Mouse (Mus musculus): ENCODE measurements around the gene Arid1b.

The Arid1b gene

DNA sequence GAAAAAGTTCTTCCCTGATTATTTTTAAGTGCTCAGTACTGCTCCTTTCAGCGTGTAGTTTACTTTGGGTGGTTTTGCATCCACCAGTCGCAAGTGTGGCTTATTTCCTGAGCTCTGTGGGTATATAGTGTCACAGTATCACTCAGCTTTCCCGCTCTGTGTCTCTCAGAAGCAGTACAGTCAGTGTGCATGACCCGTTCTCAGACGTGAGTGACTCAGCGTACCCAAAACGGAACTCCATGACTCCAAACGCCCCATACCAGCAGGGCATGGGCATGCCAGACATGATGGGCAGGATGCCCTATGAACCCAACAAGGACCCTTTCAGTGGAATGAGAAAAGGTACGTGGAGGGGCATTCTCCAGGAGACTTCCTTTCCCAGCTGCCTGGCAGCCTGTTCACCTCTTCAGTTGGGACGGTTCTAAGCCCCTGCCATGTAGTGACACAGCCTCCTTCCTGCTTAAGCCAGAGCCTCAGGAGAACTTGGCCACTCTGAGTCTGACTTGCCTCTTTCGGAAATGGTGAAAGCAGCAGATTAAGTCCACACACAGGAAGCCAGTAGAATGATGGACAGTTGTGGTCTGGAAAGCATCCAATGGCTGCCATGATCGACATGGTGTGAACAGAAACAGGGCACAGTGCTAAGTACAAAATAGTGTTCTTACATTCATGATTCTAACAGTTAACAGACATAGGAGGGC, 333.5 kb downstream of the Arid1b start:
- no peak for DNase-seq

GRCm38 (mm10) chr17:5329478-5329877, 335.3 kb downstream of the Arid1b start:
- no peak for DNase-seq

- no peak for DNase-seq
These were observed 335.9 kb downstream of the Arid1b start for GRCm38 (mm10) chr17:5330063-5330462.

- no peak for DNase-seq
These were observed 336.5 kb downstream of the Arid1b start for GRCm38 (mm10) chr17:5330644-5331043.

- DNase-seq, result no peak
These were observed 337.3 kb downstream of the Arid1b start for GRCm38 (mm10) chr17:5331387-5331786.

- DNase-seq, result peak in 1 of 2 experiments; percentile 40
These were observed 340.4 kb downstream of the Arid1b start for GRCm38 (mm10) chr17:5334567-5334966.

DNA sequence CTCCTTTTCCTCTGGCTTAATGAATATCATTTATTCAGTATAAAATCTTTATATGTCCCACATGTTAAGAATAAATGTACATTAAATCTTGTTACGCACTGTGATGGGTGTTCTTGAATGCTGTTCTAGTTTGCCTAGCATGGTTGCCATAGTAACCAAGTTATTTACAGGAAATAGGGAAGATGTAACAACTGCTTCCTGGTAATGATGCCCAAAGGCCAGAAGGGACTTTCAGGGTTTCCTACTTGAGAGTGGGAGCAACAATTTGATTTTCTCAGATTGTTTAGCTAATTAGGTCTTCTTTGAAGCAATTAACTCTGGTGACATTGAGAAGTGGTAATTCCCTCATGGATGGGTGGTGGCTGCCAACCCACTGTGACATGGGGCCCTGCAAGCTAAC, 350.3 kb downstream of the Arid1b start:
- DNase-seq, result no peak

GRCm38 (mm10) chr17:5345810-5346209, 351.7 kb downstream of the Arid1b start:
- no peak for DNase-seq

GRCm38 (mm10) chr17:5352901-5353300, 358.8 kb downstream of the Arid1b start:
- DNase-seq, result peak; percentile 41 to 50

DNA sequence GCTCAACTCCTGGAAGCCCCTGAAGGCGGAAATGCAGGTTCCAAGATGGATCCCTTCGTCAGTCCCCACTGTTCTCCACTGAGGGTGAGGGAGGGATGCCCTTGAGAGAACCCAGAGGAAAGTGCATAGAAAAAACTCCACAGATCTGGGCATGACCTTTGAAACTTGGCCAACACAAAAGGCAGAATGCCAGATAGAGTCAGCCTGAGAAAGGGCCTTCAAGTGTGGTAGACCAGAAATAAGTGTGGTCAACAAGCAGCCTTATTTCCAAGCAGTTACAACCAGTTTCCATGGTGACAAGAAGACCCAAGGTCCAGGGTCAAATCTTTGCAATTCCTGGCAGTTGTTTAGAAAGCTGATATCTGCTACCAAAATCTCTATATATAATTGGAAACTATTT, 366.6 kb downstream of the Arid1b start:
- no peak for DNase-seq

GRCm38 (mm10) chr17:5365992-5366398, 371.9 kb downstream of the Arid1b start:
- DNase-seq, result no peak

DNA sequence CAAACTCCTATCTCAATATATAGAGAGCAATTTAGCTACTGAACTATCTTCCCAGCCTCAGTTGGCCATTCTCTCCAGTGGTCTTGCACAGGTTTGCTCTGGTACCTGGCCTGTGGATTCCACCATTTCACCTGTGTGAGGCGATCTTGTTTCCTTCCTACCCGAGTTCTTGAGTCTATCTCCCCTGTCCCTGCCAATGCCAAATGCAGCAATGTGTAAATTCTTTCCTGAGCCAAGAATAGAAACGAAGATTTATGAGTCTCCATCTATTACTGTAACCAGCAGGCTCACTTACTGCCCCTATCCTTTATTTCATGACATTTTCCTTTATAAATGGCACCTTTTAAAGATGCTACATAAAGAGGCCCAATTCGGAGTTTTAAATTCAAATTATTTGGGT, 376.9 kb downstream of the Arid1b start:
- no peak for DNase-seq

GRCm38 (mm10) chr17:5371521-5371920, 377.4 kb downstream of the Arid1b start:
- no peak for DNase-seq

DNA sequence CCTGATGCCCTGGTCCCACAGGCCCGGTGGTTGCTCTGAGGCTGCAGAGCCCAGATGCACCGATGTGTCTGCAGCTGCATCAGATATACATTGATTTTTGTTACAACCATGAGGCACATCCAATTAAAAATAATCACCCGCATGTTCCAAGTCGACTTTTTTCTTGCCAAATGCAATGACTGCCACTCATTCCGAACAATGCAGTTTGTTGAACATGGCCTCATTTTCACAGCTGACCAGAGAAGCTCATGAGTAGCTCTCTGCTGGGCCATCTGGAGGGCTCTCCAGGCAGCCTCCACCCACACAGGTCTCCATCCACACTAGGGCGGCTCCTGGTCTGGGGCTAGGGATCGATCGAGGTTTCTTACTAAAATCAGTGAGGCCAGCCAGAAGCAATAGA, 378.8 kb downstream of the Arid1b start:
- no peak for DNase-seq

GRCm38 (mm10) chr17:5377151-5377929, 383.2 kb downstream of the Arid1b start:
- DNase-seq, result no peak

DNA sequence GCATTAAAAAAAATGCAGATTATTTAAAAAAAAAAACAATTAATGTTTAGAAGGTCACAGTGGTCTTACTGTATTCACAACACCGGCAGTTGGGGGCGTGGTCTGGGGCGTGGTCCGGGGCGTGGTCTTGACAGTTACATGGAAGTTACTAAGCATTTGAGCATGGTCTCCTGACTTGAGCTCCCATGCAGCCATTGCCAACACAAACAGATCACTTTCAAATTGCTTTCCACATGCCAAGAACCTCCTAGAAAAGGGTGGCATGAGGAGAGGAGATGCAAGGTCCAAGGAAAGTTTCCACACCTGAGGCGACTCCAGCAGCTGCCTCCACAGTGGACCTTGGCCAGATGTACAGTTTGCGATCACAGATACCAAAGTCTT, 383.8 kb downstream of the Arid1b start:
- DNase-seq, result peak in 1 of 2 experiments; percentile 21

DNA sequence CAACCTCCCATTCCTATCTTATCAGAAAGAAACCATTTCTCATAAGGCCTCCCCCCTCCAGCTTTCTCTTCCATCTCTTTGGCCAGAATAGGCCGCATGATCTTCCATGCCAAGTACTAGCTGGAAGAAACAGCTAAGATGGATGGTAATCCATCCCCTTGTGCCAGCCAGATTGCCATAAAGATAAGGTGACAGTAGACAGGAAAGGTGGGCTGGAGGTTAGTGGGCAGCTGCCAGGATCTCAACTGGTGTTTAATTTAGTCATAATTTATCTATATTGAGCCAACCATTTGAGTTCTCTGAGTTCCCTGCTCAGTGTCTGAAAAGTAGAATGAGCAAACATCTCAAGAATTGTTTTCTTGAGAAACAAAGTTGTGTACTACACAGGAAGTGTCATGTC, 391.6 kb downstream of the Arid1b start:
- no peak for DNase-seq

- DNase-seq, result no peak
These were observed 392.9 kb downstream of the Arid1b start for GRCm38 (mm10) chr17:5386885-5387545.

DNA sequence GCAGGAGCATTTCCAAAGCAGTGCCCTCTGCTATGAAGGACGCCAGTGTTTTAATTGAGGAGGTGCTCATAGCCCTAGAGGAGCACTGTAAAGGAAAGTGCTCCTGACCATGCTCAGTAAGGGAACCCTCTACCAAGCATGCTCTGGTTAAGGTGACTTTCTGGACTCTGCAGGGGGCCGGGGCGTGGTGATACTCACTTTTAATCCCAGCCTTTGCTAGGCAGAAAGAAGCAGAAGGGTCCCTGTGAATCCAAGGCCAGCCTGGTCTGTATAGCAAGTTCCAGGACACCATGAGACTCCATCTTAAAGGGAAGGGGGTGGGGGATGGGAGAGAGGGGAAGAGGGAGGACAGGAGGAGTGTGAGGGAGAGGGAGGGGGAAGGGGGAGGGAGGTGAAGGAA, 394.2 kb downstream of the Arid1b start:
- no peak for DNase-seq

DNA sequence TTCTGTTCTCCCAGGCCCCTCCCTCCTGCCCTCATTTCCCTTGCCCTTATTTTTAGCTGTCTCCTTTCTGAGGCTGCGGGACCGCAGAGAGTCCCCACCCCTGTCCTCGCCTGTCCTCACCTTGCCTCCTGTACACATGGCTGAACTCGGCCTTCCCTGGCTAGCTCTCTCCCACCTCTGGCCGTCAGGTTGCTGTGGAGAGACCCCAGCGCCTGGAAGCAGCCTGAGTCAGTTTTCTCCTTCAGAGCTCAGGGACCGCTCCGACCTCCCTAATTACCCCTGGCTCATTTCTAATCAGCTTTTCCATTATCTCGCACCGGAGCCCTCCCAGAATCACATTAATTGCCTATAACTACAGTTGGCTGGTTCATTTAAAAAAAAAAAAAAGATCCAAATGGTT, 396.6 kb downstream of the Arid1b start:
- no peak for DNase-seq

GRCm38 (mm10) chr17:5395454-5396205, 401.5 kb downstream of the Arid1b start:
- DNase-seq, result no peak

GRCm38 (mm10) chr17:5396213-5396612, 402.1 kb downstream of the Arid1b start:
- no peak for DNase-seq
